Mouse (Mus musculus) CH12.LX (cell line): Measurements from ENCODE around the gene Rplp1. TPM values are rescaled to one million over a fixed set of nuclear protein-coding genes. Genes with fewer than 3 reads are reported as not detected.

ENCODE experiments used
- DNase-seq: peaks from one replicate; pipeline ENCODE4 v3.0.0-alpha.2; 2013; ENCODE audit errors: extremely low read depth
- H3K27ac ChIP-seq: 2 replicates; pipeline ENCODE4 v1.5.1; 2012; ENCODE audit warnings: low read depth, mild to moderate bottlenecking, control low read depth, moderate library complexity; ENCODE audit not compliant: insufficient read depth
- H3K27me3 ChIP-seq: replicated peaks from 2 replicates; pipeline ENCODE3; 2012; ENCODE audit warnings: inconsistent platforms
- H3K36me3 ChIP-seq, 2 experiments: replicated peaks in 1 of 2; 2 replicates each; pipeline versions ENCODE3 to v1.6.1; 2012; ENCODE audit warnings: inconsistent platforms in 1 of 2, low read length in 1 of 2, mild to moderate bottlenecking in 1 of 2, mixed read lengths in 1 of 2, moderate library complexity in 1 of 2; ENCODE audit not compliant: control insufficient read depth in 1 of 2, insufficient read depth in 1 of 2
- H3K4me1 ChIP-seq, 2 experiments: 2 replicates each; pipeline ENCODE4 v1.6.1; 2012; ENCODE audit warnings: inconsistent platforms in 1 of 2, moderate library complexity in 1 of 2; ENCODE audit not compliant: insufficient read depth in 2 of 2, control insufficient read depth in 1 of 2
- H3K4me2 ChIP-seq: 2 replicates; pipeline ENCODE4 v1.6.1; 2012; ENCODE audit warnings: low read depth, mild to moderate bottlenecking, control low read depth; ENCODE audit not compliant: poor library complexity, insufficient read depth, severe bottlenecking
- H3K4me3 ChIP-seq, 3 experiments: fragments of 150-350 bp in 1 of 3; sonication (generic) in 1 of 3; replicated peaks in 1 of 3; 2 replicates each; pipeline versions ENCODE3 to v1.5.1; 2011 to 2012; ENCODE audit warnings: low read depth in 2 of 3, low read length in 2 of 3, mild to moderate bottlenecking in 2 of 3, moderate library complexity in 2 of 3, control low read depth in 1 of 3, improper control_type of control experiment in 1 of 3, inconsistent platforms in 1 of 3, mixed read lengths in 1 of 3; ENCODE audit not compliant: poor library complexity in 1 of 3
- H3K79me2 ChIP-seq: replicated peaks from 2 replicates; pipeline ENCODE4 v1.6.1; 2012; ENCODE audit warnings: mild to moderate bottlenecking, moderate library complexity; ENCODE audit not compliant: control insufficient read depth, poor library complexity, insufficient read depth, severe bottlenecking; ENCODE audit errors: extremely low read depth
- H3K9ac ChIP-seq: 2 replicates; pipeline ENCODE4 v1.6.1; 2012; ENCODE audit warnings: low read depth, mild to moderate bottlenecking, control low read depth, moderate library complexity; ENCODE audit not compliant: insufficient read depth
- H3K9me3 ChIP-seq: replicated peaks from 2 replicates; pipeline ENCODE3; 2012; ENCODE audit warnings: low read length, inconsistent platforms, mixed read lengths
- CHD2 ChIP-seq: IDR thresholded peaks from 2 replicates; pipeline ENCODE4 v1.6.1; 2011; ENCODE audit warnings: low read length, improper control_type of control experiment
- CTCF ChIP-seq, 2 experiments: IDR thresholded peaks in 1 of 2; conservative IDR thresholded peaks in 1 of 2; 2 replicates each; pipeline ENCODE4 v1.5.1; 2011 to 2012; ENCODE audit warnings: low read depth in 2 of 2, low read length in 2 of 2, improper control_type of control experiment in 1 of 2, inconsistent platforms in 1 of 2, mild to moderate bottlenecking in 1 of 2, moderate library complexity in 1 of 2
- EP300 ChIP-seq: IDR thresholded peaks from 2 replicates; pipeline ENCODE4 v1.6.1; 2011; ENCODE audit warnings: low read length, improper control_type of control experiment
- ETS1 ChIP-seq: conservative IDR thresholded peaks from 2 replicates; pipeline ENCODE4 v1.6.1; 2012; ENCODE audit warnings: low read depth, mild to moderate bottlenecking, inconsistent platforms, low read length, improper control_type of control experiment, moderate library complexity
- IRF4 ChIP-seq: IDR thresholded peaks from 2 replicates; pipeline ENCODE4 v1.6.1; 2014; ENCODE audit warnings: low read depth, mild to moderate bottlenecking, inconsistent platforms, low read length, improper control_type of control experiment
- KAT2A ChIP-seq: IDR thresholded peaks from 2 replicates; pipeline ENCODE4 v1.6.1; 2012; ENCODE audit warnings: low read length, improper control_type of control experiment, inconsistent platforms; ENCODE audit not compliant: insufficient replicate concordance
- MAZ ChIP-seq: IDR thresholded peaks from 2 replicates; pipeline ENCODE4 v1.6.1; 2012; ENCODE audit warnings: low read depth, mild to moderate bottlenecking, inconsistent platforms, low read length, improper control_type of control experiment, moderate library complexity
- NRF1 ChIP-seq: IDR thresholded peaks from 2 replicates; pipeline ENCODE4 v1.6.1; 2014; ENCODE audit warnings: low read depth, mild to moderate bottlenecking, inconsistent platforms, low read length, improper control_type of control experiment, moderate library complexity
- PAX5 ChIP-seq: IDR thresholded peaks from 2 replicates; pipeline ENCODE4 v1.6.1; 2012; ENCODE audit warnings: low read length, inconsistent platforms, mixed read lengths
- POLR2AphosphoS2 ChIP-seq: IDR thresholded peaks from 2 replicates; pipeline ENCODE4 v1.6.1; 2011; ENCODE audit warnings: low read depth, low read length, improper control_type of control experiment
- TBP ChIP-seq: conservative IDR thresholded peaks from 2 replicates; pipeline ENCODE4 v1.6.1; 2011; ENCODE audit warnings: low read depth, low read length, improper control_type of control experiment
- UBTF ChIP-seq: IDR thresholded peaks from 2 replicates; pipeline ENCODE4 v1.6.1; 2012; ENCODE audit warnings: low read depth, mild to moderate bottlenecking, inconsistent platforms, low read length, improper control_type of control experiment, moderate library complexity
- ZC3H11A ChIP-seq: IDR thresholded peaks from 2 replicates; pipeline ENCODE4 v1.6.1; 2012; ENCODE audit warnings: low read depth, mild to moderate bottlenecking, inconsistent platforms, low read length, improper control_type of control experiment
- ZNF384 ChIP-seq: IDR thresholded peaks from 2 replicates; pipeline ENCODE4 v1.6.1; 2012; ENCODE audit warnings: low read depth, low read length, improper control_type of control experiment, inconsistent platforms
- dilution Hi-C: fragments of 300-500 bp; cut with MboI; formaldehyde crosslinking; loops from 2 replicates; pipeline ENCODE4 v1.14.3; 2020; ENCODE audit warnings: low sequenced_read_pairs; ENCODE audit not compliant: extremely low pct_unique_long_range_greater_than_20kb, extremely low pct_ligation_motif_present
- in situ Hi-C: fragments of 300-500 bp; cut with MboI; formaldehyde crosslinking; loops from 3 replicates; pipeline ENCODE4 v1.14.3; 2019; ENCODE audit warnings: low sequenced_read_pairs, low pct_ligation_motif_present, low pct_unique_long_range_greater_than_20kb, mixed read lengths
- polyA plus RNA-seq: library from polyadenylated mRNA; unstranded; fragments of >175 nt; gene quantifications from 2 replicates; pipeline ENCODE4 v1.2.1, GENCODE M21; 2012; ENCODE audit warnings: low read depth; ENCODE audit not compliant: insufficient read length
- total RNA-seq, 2 experiments: library from RNA; depleted of rRNA; stranded (reverse); fragments of 300-350 nt in 1 of 2; fragments of >200 nt in 1 of 2; gene quantifications; 2 replicates each; pipeline ENCODE4 v1.2.3; 2012 to 2014

Rplp1 gene
- total and polyA plus RNA-seq, 3 experiments: 6,276 to 13,782 (median 7,835) TPM

- TF ChIP-seq KAT2A (no peak), NRF1 (no peak), MAZ (no peak), UBTF (no peak), ZNF384 (no peak), CTCF (conservative IDR thresholded peaks at IDR 0.05 in 1 of 2, IDR thresholded peaks at IDR 0.05 in 1 of 2; ENCODE audit: low read depth in 2 of 2, low read length in 2 of 2) (no peak)
Observed at GRCm38 (mm10) chr9:61911300-61912128, 2.8 kb downstream of the Rplp1 start (continued).

- peak; percentile 83; the same call in 1 of the 2 replicates for TF ChIP-seq POLR2AphosphoS2
- peak; percentile 76; the same call in 1 of the 2 replicates for TF ChIP-seq CHD2
- TF ChIP-seq CTCF (conservative IDR thresholded peaks at IDR 0.05 in 1 of 2, IDR thresholded peaks at IDR 0.05 in 1 of 2; ENCODE audit: low read depth in 2 of 2, low read length in 2 of 2): no peak
- in situ Hi-C loops (no loop called here), dilution Hi-C loops (no loop called here)
- no peak overlapping the region for H3K27ac ChIP-seq
- peaks cover 10% of the 10 kb centered on the region for H3K79me2 ChIP-seq
- peaks cover 28 to 50% of the 10 kb centered on the region in 2 experiments for H3K36me3 ChIP-seq
- no peaks in the 10 kb centered on the region for H3K9me3 ChIP-seq
- peaks cover 9 to 30% of the 10 kb centered on the region in 2 experiments for H3K4me1 ChIP-seq
- no peaks in the 10 kb centered on the region for H3K27me3 ChIP-seq
- no peak overlapping the region for H3K4me2 ChIP-seq
- H3K4me3 ChIP-seq: no peak overlapping the region
- DNase-seq: peak; percentile 52
- H3K9ac ChIP-seq: no peak overlapping the region
Observed at GRCm38 (mm10) chr9:61910526-61911256, 3.7 kb downstream of the Rplp1 start.

GRCm38 (mm10) chr9:61909633-61910032 is 4.7 kb downstream of the Rplp1 start:
- dilution Hi-C loops: no loop called here
- H3K9ac ChIP-seq: no peak overlapping the region
- no peak overlapping the region for H3K4me2 ChIP-seq
- no peak overlapping the region for H3K4me3 ChIP-seq
- no peaks in the 10 kb centered on the region for H3K9me3 ChIP-seq
- TF ChIP-seq TBP (no peak), ETS1 (no peak), IRF4 (no peak), EP300 (no peak), ZC3H11A (no peak), PAX5 (no peak)
- peak; percentile 39 for DNase-seq
- peaks cover 9 to 37% of the 10 kb centered on the region in 2 experiments for H3K4me1 ChIP-seq
- in situ Hi-C loops: loop anchor here (5.0 kb wide), 1 partner anchor 78 kb away; no protein-coding TSS in a partner anchor
- no peak overlapping the region for H3K27ac ChIP-seq
- peaks cover 10% of the 10 kb centered on the region for H3K79me2 ChIP-seq
- no peaks in the 10 kb centered on the region for H3K27me3 ChIP-seq
- peaks cover 28 to 50% of the 10 kb centered on the region in 2 experiments for H3K36me3 ChIP-seq
